Mouse (Mus musculus) layer of hippocampus, adult 6 months (tissue): ENCODE measurements around the gene Acot3. TPM values are rescaled to one million over a fixed set of nuclear protein-coding genes. Genes with fewer than 3 reads are reported as not detected.

Experiments
- long read RNA-seq, 2 experiments: library from polyadenylated mRNA; unstranded; transcript quantifications; one replicate each; pipeline ENCODE4 v2.0.0; 2019 to 2020
- polyA plus RNA-seq: library from polyadenylated mRNA; unstranded; fragments of <200 nt; fragmentation: Nextera tagmentation; gene quantifications from 2 replicates; pipeline ENCODE4 v1.2.3, GENCODE M21; 2021

The Acot3 gene
- polyA plus RNA-seq: 3.0 and 3.5 TPM in 2 replicates
- long read RNA-seq, experiment 1, partial matches to known transcripts: 5 of 6 reads
- long read RNA-seq, experiment 1, other reads (novel, unspliced or antisense): 0 of 6 reads
- long read RNA-seq, experiment 2, partial matches to known transcripts: 19 of 19 reads
- long read RNA-seq, experiment 2, other reads (novel, unspliced or antisense): 0 of 19 reads

GRCm38 (mm10) chr12:84051937-84052474, at the start of gene Acot3:
Acot3 (plus strand) TSS chr12:84052144.

GRCm38 (mm10) chr12:84009171-84009965, 42.6 kb upstream of the Acot3 start, which contains the start of gene Acot1:
Acot1 (plus strand) TSS chr12:84009490.

GRCm38 (mm10) chr12:84038241-84038640, 13.7 kb upstream of the Acot3 start, which contains the start of gene Acot4:
Acot4 (plus strand) TSS chr12:84038379.

GRCm38 (mm10) chr12:84038691-84039111, 13.2 kb upstream of the Acot3 start, which contains the start of gene Gm49366:
Gm49366 (plus strand) TSS chr12:84038935.

GRCm38 (mm10) chr12:84068986-84069385, 17.0 kb downstream of the Acot3 start, which contains the start of gene Acot5:
Acot5 (plus strand) TSS chr12:84069325.

GRCm38 (mm10) chr12:84100604-84101492, 48.9 kb downstream of the Acot3 start, which contains the start of gene Acot6:
Acot6 (plus strand) TSS chr12:84100654.

Other genes with a start within 250 kb of the Acot3 start
- gene Numb, start 130.2 kb upstream of the Acot3 start, polyA plus RNA-seq: 8.6 and 12.7 TPM in 2 replicates
- gene Riox1, start 101.5 kb upstream of the Acot3 start, polyA plus RNA-seq: 13.3 and 18.4 TPM in 2 replicates
- gene Heatr4, start 67.3 kb upstream of the Acot3 start, polyA plus RNA-seq: not detected in 2 replicates
- gene Acot2, start 64.3 kb upstream of the Acot3 start, polyA plus RNA-seq: 37.1 and 43.3 TPM in 2 replicates
- gene Acot1, start 42.7 kb upstream of the Acot3 start, polyA plus RNA-seq: 42.1 and 43.0 TPM in 2 replicates
- 1.6 and 1.7 TPM in 2 replicates for gene Acot4, start 13.8 kb upstream of the Acot3 start, polyA plus RNA-seq
- not detected in 2 replicates for gene Gm49366, start 13.2 kb upstream of the Acot3 start, polyA plus RNA-seq
- gene Acot5, start 17.2 kb downstream of the Acot3 start, polyA plus RNA-seq: 13.9 and 15.2 TPM in 2 replicates
- gene Acot6, start 48.5 kb downstream of the Acot3 start, polyA plus RNA-seq: 2.0 and 2.2 TPM in 2 replicates
- gene Dnal1, start 62.2 kb downstream of the Acot3 start, polyA plus RNA-seq: 20.4 and 21.2 TPM in 2 replicates
- 3.5 and 5.8 TPM in 2 replicates for gene Pnma1, start 96.3 kb downstream of the Acot3 start, polyA plus RNA-seq
- gene Elmsan1, start 166.7 kb downstream of the Acot3 start, polyA plus RNA-seq: 6.0 and 8.0 TPM in 2 replicates
- 22.2 and 35.4 TPM in 2 replicates for gene Ptgr2, start 233.1 kb downstream of the Acot3 start, polyA plus RNA-seq